Mouse (Mus musculus) 416B (cell line): ENCODE results near the gene Taf3.

Experiments used
- DNase-seq: peaks from one replicate; pipeline ENCODE4 v3.0.0; 2011; ENCODE audit warnings: low read depth

Gene Taf3

DNA sequence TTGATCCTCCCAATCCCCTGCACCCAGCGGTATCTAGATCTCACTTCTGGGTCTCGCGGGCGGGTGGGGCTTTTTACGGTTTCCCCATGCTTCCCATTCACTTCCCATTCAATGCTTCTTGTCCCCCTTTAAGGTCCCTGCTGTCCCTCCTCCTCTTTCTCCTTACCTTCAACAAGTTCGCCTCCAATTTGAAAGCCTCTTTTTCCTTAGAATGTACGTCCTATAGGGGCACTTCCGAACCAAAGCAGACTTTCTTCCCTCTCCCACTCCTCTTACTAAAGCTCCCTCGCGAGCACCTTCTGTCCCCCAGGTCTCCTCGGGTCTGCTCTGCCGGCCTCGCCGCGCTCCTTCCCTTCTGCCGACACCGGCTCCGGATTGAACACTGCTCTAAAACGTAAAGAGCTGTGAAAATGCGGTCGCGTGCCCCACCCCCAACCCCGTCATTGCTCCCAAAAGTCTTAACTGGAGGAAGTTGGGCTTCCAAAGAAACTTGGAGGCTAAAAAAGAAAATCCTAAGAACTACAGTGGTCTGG, 158.7 kb downstream of the Taf3 start, which contains the start of gene Gata3:
Gata3 (minus strand) TSS at position 384 of the 533 bp plus-strand sequence.
- no peak for DNase-seq

DNA sequence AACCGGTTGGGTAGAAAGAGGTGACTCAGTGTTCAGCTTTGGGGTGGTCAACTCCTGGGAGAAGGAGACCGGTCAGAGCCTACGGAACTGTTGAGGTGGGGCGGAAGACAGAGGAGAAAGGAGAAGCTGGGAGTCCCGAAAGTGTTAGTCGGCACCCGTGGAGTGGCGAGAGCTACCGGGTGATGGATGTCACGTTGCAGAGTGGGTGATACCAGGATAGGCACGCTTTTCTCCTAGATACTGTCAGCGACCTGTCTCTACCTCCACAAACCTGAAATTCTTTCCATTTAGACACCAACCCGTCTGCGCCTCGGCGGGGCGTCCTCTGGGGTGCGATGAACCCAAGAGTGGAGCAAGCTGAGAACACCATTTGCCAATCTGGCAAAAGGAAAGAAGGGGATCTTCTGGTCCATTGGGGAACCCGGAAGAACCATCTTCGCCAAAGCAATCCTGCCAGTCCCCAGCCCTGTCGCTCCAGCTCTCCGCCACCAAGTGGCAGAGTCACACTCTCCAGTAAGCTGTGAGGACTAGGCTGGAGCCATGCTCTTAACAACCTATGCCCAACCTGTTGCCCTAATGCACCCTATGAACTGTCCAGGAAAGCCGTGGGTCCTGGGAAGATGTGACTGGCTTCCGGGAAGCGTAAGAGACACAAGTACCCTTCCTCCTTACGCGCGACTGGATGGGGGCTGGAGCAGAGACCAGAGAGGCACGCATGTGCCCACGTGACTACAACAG, 159.3 kb downstream of the Taf3 start, which contains the start of gene 9230102O04Rik:
9230102O04Rik (minus strand) TSS at position 628 of the 738 bp plus-strand sequence.
- DNase-seq: no peak

DNA sequence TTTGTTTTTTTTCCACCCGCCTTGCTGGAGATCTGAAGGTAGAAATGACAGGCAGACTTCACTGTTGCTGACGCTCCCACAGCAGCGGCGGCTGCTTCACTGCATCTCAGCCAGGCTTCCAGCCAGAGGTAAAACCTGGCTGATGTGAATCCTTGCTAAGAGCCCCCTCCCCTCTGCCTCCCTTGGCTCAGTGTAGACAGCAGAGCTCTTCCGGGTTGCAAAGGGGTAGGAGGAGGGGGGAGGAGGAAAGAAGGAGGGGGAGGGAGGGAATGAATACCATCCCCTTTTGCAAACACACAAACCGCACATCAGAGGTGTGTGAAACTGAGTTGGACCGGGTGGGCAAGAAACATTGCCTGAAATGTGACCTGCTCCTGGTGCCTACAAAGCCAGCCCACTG, 160.8 kb downstream of the Taf3 start:
- no peak for DNase-seq

DNA sequence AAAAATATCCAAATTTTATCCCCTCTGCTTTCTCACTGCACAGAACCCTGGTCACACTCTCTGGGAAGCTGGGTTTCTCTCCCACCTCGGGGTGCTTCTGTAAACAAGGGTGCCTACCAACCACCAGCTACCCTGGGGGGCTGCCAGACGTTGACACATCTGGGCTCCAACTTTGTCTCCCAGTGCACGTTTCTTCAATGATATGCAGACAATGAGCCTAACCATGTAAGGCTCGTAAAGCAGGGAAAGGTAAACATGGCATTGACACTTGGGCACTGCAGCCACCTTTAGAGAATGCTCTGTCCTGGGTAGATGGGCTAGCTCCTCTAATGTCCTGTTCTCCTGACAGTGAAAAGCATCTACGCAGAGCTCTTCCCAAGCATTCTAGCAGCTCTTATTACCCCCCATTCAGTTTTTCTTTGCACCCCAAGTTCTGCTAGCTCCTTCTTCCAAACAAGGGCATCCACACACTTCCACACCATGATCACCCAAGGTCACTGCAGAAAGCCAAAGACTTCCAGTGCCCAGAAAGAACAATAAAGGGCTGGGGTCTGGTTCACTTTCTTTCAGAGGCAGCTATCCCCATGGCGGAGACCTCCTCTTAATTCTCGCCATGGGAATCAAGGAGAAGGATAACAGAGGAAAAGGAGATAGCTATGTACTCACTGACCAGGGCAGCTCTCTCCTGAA, 161.3 kb downstream of the Taf3 start:
- no peak for DNase-seq

DNA sequence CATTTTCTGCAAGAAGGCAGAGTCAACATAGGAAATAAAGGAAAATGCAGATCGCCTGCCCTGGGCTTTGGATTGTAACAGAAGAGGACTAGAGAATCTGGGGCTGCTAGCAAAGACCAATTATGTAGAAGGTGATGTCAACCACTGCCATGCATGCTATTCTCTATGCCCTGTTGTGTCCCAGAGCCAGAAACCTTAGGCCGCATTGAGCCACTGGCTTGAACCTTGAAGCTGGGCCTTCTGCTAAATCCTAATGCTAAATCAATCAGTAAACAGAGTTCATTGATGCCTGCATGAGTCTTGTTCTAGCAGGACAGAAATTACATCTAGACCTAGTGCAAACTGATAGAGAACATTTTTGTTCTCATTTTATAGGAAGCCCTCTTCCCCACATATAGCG, 162.4 kb downstream of the Taf3 start:
- DNase-seq: no peak

DNA sequence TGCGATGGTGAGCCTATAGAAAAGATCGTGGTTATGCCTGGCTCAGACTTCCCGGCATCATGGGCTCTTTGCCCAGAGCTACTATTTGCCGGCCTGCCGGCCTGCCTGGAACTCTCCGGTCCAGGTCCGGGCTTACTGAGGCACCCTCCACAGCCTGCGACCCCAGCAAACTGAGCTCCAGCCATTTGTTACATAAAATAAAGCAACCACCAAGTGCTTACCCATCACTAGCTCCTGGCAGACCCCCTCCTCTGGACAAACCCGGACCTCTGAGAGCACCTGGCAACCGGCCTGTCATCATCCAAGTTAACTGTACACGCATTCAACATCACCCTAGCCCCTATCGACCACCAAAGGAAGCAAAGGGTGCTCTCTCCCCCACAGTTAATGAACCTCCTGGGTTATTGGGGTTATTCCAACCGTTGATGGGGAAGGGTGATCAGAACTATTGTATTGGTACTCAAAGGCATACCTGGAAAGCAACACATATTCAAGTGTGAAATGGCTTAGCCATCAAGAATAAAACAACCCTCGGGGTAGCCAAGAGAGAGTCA, 163.1 kb downstream of the Taf3 start:
- DNase-seq: no peak

DNA sequence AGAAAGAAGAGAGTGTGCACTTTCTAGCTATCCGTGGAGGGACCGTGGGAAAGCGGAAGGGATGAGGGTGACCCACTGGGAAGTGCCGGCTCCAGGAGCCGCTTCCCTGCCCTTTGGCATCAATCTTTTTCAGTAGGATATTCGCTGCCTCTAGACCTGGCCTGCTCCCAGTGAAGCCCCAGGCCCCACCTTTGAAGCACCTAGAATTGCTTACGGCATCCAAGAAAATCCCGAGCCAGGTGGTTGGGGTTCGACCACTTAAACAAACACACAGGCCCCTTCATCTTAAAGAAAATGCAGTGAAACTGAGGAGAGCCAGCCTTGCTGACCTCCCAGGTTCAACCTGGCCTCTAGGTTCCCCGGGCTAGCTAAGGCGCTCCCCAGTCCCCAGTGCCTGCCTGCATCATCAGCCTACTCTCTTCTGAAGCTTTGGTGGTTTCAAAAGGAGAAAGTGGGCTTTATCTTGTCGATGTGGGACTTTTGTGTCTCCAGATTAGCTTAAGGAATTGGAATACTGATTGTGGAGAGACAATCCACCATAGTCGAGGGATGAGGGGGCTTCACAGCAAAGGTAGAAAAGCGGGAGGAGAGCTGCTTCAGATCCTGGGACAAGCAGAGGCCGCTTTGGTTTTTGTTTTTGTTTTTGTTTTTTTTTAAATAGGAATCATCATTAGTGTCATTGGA, 163.7 kb downstream of the Taf3 start:
- DNase-seq: no peak

DNA sequence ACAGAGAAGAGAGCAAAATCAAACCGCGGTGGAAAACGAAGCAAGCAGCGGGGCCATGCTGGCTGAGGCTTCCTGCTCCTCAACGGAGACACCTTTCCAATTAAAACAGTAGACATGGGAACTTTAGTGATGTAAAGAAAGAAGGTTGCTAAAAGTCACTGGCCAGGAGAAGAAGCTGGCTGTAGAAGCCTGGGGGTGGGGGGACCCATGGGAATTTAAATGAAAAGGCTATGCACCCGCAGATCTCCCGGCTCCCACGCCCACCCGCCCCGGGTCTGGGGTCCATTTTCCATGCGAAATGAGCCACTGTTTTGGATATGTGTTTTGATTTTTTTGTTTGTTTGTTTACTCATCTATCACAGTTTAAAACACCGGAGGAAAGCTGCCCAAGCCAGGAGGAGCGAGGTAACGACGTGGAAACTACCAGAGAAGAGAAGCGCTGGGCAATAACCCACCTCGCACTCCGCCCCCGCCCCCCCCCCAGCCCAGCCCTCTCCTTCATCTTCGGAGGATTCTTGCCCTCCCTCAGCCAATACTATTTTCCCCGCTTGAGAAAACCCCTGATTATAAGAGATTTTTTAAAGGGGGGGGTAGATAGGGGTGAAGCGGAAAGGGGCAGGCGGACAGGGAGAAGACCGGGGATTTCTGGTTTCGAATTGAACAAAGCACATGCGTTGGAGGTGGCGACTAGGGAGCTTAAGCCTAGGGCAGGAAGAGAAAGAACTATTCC, 164.4 kb downstream of the Taf3 start:
- DNase-seq: no peak

DNA sequence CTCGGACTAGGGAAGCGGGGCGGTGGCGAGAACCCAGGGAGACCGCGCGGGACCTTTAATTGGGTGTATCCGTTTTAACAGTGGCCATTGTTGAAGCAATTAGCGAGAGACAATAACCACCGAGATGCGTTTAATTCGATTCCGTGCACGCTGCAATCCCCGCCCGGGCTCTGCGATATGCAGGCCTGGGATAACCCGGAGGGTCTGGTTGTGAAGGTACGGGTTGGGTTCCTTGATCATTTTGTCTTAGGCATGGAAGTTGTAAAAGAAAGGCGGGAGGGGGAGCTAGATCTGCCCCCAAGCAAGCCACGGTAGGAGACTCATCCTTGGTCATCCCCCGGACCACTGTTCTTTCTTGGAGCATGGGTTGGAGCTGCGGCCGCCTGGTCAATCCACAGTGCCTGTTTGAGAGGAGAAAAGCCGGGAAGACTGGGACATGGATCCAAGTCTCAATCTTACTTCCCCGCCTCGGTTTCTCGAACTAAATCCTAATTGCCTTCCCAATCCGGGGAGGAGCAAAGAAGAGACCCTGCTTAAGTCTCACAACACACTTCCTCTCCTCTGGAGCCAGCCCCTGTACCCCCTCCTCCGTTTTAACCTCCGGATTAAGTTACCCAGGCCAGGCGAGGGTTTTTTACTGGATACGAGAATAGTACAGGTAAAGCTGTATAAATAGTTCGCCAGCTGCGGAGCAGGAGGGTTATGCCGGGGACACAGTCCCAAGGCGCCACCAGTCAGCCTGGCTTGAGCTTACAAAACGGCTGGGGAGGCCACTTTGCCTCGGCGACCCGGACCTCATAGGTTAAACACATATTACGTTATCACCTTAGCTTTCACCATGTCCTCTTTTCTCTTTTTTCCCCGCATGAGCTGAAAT, 165.2 kb downstream of the Taf3 start:
- no peak for DNase-seq

DNA sequence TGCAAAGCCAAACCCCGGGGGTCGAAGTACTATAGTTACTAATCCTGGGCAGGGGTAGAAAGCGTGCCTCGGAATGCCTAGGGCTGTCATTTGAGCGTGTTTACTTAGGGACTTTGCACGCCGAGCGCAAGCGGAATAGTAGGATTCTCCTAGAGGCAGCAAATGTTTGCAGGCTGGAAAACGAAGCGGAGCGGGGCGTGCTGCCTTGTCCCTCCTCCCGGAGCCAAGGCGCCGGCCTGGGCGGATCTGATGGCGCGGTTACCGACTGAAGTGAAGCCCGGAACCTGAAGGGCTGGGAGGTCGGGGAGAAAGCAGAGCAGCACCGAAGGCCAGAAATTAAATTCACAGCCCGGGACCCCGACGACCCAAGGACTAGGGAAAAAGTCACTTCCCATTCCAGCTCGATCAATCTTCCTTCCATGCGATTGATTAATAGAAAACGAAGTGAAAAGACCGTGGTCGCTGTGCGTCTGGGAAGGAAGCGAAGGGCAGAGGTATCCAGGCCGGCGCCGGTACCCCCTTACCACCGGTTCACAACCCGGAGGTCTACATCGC, 165.9 kb downstream of the Taf3 start:
- DNase-seq: no peak

DNA sequence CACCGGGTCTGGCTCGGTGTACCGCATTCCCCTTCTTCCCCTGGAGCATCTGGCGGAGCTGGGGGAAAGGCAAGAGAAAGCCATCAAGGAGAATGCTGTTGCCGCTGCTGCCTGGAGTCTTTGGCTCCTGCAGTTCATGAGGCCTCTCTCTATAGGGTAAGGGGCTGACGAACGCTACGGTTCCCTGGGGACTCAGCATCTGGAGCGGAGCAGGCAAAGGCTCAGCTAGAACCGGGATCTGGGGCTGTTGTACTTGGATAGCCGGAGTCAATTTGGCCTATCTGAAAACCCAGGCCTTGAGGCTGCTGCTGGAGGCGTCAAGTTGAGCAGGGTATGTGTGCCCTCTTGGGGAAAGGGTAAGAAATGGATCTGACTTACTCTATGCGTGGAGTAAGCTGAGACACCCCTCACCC, 166.8 kb downstream of the Taf3 start:
- no peak for DNase-seq

DNA sequence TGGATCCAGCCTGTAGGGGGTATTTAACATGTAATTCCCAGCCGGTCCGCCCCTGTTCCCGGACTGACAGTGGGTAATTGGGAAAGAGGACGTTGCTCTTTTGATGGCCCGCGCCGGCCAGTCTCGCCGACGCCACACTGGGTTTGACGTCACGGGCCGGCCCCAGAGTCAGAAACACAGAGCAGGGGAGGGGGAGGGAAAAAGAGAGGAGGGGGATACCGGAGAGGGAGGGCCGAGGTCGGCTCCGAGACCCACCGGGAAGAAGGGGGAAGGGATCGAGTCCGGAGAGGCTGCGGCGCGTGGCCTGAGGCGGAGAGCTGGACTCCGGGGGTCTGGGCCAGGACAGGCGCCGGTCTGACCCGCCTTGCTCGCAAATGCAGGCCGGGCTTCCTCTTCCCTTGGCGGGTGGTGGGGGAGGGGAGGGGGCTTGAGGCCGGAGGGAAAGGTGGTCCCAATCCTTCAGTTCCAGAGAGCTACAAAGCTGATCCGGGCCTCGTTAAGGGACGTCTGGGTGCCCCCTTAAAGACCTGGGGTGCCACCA, 167.3 kb downstream of the Taf3 start, which contains the start of gene 4930412O13Rik:
4930412O13Rik (plus strand) TSS at position 202 of the 541 bp plus-strand sequence.
- DNase-seq: no peak

DNA sequence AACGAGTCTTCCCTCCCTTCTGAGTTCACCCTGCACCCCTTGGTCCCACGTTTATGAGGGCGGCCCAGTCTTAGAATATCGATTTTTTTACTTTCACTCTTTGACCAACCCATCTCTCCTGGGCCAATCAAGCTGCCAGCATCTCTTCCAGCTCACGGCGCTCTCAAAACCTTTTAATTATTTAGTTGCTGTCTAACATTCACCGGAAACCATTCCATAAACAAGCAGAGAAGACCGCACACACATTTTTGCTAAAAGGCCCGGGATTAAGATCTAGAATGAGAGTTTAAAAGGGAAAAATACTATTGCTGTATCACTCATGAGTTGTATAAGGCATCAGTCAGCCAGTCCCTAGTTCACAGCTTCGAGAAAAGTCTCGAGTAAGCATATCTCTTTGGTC, 168.1 kb downstream of the Taf3 start:
- DNase-seq: no peak

DNA sequence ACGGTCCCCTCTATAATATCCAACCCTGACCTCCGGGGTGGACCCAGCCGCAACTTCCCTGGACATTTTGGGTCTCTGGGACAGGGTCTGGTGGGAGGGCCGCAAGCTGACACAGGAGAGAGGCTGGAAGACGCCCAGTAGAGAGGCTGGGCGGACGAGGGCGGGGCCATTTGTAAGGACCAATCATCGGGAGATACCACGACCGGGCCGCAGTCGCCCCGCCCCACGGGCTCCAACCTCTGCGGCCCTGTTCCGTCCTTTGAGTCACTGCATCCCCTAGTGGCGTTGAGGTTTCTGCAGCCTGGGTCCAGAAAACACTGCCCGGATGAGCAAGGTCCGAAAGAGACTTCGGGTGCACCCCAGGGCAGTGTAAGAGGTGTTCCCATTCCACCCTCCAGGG, 168.9 kb downstream of the Taf3 start:
- peak; percentile 87 for DNase-seq

DNA sequence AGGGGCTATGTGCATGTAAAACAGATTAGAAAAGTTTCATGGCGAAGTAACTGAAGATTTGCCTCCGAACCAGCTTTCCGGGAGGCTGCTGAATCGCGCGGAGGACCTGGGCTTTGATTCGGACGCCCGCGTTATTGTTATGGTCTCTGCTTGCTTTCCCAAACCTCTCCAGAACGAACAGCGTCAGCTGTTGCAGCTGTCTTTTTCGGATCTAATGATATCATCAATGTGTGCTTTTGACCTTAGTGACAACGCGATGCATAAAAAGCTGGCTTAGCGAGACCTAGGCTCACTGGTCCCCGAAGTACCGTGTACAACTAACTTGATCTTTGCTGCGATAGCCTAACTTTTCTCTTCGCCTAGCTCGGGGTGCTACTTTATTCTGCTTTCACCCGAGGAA, 169.3 kb downstream of the Taf3 start:
- DNase-seq: no peak

DNA sequence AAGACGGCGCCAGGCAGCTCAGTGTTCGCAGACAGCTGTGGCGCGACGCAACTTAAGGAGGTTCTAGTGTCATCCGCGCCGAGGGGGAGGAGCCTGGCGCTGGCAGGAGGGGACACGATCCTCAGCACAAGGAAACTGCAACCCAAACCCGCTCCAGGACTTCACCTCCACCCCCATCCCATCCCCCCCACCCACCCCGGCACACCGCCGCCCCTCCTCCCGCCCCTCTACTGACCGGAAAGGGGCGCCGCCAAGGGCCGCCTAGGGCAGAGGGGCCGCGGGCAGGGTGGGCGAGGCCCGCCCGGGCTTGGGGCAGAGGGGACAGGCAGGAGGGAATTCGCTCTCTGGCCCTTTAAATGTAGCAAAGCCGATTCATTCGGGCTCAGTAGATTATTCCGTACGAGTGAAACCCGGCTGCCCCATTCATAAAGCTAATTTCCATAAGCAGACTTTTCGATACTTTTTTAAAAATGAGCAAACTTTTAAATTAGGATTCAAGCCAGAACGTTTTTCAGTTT, 169.8 kb downstream of the Taf3 start:
- DNase-seq: peak; percentile 36

DNA sequence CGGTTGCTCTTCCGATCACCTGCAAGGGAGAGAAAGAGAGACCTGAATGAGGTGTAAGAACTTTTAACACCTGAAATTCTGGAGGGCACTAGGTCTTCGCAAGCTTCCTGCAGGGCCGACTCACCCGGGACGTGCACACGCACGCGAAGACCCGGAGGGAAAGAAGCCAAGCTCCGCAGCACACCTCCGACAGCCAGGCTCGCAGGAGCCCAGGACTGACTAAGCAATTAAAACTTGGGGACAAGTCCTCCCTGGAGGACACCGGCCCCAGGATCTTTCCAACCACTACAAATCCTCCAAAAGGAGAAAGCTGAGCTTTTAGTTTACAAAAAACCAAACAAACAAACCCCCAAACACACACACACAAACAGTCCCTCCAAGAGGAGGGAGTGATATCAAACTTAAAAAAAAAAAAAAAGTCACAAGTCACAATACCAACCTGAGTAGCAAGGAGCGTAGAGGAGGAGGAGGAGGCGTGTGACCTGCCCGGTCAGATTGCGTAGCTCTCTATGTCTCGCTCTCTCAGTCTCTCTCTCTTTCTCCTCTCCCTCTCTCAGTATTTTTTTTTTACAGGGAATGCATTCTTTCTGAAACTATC, 170.3 kb downstream of the Taf3 start:
- DNase-seq: peak; percentile 11

DNA sequence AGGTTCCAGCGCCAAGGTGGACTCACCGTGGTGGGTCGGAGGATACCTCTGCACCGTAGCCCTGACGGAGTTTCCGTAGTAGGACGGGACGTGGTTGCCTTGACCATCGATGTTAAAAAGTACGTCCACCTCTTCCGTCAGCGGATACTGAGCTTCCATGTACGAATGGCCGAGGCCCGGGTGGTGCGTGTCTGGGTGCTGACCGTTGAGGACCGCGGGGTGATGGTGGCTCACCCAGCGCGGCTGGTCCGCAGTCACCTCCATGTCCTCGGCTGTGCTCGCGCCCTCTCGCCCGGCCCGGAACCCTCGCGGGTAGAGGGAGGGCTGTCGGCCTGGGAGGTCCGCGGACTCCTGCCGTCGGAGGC, 171.1 kb downstream of the Taf3 start:
- no peak for DNase-seq

DNA sequence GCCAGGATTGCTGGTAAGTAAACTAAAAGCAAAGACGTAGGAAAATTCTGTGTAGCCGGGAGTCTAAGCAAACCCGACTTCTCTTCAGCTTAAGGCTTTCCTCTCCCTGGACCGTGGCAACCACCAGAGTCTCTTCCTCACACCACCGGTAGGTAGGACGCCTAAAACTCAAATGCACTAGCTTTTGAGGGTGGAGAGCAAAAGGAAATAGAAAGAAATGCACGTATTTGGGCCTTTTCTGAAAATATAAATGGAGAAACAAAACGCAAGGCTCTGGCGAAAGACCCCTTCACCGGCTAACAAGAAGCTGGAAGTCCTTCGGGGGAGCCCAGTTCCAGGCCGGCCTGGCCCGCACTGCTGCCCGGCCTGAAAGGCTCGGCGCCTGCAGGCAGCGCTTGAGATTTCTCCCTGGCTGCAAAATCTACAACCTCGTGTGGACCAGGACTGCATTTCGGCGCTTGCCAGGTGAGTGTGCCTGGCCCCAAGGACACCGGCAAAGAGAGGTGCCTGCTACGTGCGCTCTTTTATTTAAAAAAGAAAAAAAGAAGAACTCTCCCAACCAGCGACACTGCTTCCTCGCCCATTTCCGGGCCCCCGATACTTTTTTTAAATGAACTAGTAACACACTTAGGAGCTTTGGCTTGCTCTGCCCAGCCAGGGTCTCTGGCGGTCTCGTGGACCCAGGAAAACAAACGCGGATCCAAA, 171.6 kb downstream of the Taf3 start:
- DNase-seq: no peak
